Mouse (Mus musculus) embryonic fibroblast, embryonic 13.5 days (primary cell): ENCODE results near the gene Rpp40.

ENCODE experiments used
- CTCF ChIP-seq: IDR thresholded peaks from 2 replicates; pipeline ENCODE4 v1.5.1; 2011; ENCODE audit warnings: mild to moderate bottlenecking, control low read depth, low read length, moderate library complexity, borderline replicate concordance; ENCODE audit not compliant: insufficient read depth
- POLR2A ChIP-seq: IDR thresholded peaks from 2 replicates; pipeline ENCODE4 v1.6.1; 2011; ENCODE audit warnings: low read depth, mild to moderate bottlenecking, control low read depth, low read length, moderate library complexity

DNA sequence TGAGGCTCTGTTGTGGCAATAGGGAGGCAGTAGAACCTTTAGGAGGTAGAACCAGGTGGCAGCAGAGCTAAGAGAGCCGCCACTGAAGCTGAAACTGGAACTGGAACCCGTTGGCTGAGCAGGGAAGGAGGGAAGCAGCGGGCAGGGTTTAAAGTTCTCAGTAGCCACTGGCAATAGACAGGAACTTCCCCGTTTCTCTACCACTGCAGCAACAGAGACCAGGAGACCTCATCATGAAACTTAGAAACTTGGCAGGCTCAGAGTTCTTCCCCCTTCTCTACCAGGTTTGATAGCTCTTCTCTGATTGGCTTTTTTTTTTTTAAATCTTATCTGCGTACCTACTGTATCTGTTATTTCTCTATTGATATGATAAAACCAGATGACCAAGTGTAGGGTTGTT, 34.8 kb upstream of the Rpp40 start:
- TF ChIP-seq CTCF (no peak), POLR2A (no peak)
